Mouse (Mus musculus) ES-Bruce4 (cell line): Measurements from ENCODE around the gene Dapk2. TPM values are rescaled to one million over a fixed set of nuclear protein-coding genes. Genes with fewer than 3 reads are reported as not detected.

Source experiments
- H3K27ac ChIP-seq: 2 replicates; pipeline ENCODE4 v1.5.1; 2012; ENCODE audit warnings: low read length, inconsistent platforms; ENCODE audit not compliant: insufficient read depth
- H3K27me3 ChIP-seq: 2 replicates; pipeline ENCODE4 v1.6.1; 2012; ENCODE audit warnings: mild to moderate bottlenecking, low read length, inconsistent platforms; ENCODE audit not compliant: control insufficient read depth, poor library complexity, insufficient read depth, severe bottlenecking
- H3K36me3 ChIP-seq: 2 replicates; pipeline ENCODE4 v1.6.1; 2012; ENCODE audit warnings: inconsistent platforms, mild to moderate bottlenecking, low read length, moderate library complexity; ENCODE audit not compliant: control insufficient read depth, poor library complexity, insufficient read depth, severe bottlenecking
- H3K4me1 ChIP-seq: one replicate; pipeline ENCODE4 v1.8.1; 2011; ENCODE audit warnings: low read length; ENCODE audit not compliant: control insufficient read depth, insufficient read depth
- H3K4me3 ChIP-seq: 2 replicates; pipeline ENCODE4 v1.5.1; 2011; ENCODE audit warnings: low read depth, mild to moderate bottlenecking, low read length
- H3K9ac ChIP-seq: 2 replicates; pipeline ENCODE4 v1.6.1; 2012; ENCODE audit warnings: low read depth, mild to moderate bottlenecking, inconsistent platforms; ENCODE audit not compliant: poor library complexity, severe bottlenecking
- H3K9me3 ChIP-seq: replicated peaks from 2 replicates; pipeline ENCODE4 v1.6.1; 2012; ENCODE audit warnings: mild to moderate bottlenecking, low read length, inconsistent platforms; ENCODE audit not compliant: control insufficient read depth, poor library complexity, insufficient read depth, severe bottlenecking
- CTCF ChIP-seq: IDR thresholded peaks from one replicate; pipeline ENCODE4 v1.8.1; 2011; ENCODE audit warnings: low read depth, low read length
- EP300 ChIP-seq: IDR thresholded peaks from 2 replicates; pipeline ENCODE4 v1.6.1; 2011; ENCODE audit warnings: low read depth, low read length; ENCODE audit not compliant: insufficient read depth
- POLR2A ChIP-seq: IDR thresholded peaks from one replicate; pipeline ENCODE4 v1.8.1; 2011; ENCODE audit warnings: low read length; ENCODE audit not compliant: insufficient read depth
- polyA plus RNA-seq: library from polyadenylated mRNA; stranded (reverse); fragments of >200 nt; gene quantifications from 2 replicates; pipeline ENCODE4 v1.2.4, GENCODE M21; 2011; ENCODE audit warnings: low read depth; ENCODE audit not compliant: missing spikeins, insufficient read depth, insufficient read length

The Dapk2 gene
- polyA plus RNA-seq, 1 experiment, result 0.45 TPM

GRCm38 (mm10) chr9:66152011-66152410 is 6.0 kb upstream of the Dapk2 start:
- Histone ChIP-seq H3K4me3 (no peak overlapping the region), H3K27ac (no peak overlapping the region), H3K27me3 (no peaks in the 10 kb centered on the region), H3K4me1 (no peaks in the 10 kb centered on the region), H3K36me3 (no peaks in the 10 kb centered on the region), H3K9ac (no peak overlapping the region), H3K9me3 (no peaks in the 10 kb centered on the region)
- TF ChIP-seq POLR2A, result no peak
- no peak for TF ChIP-seq EP300
- TF ChIP-seq CTCF, result no peak

GRCm38 (mm10) chr9:66153594-66153993 is 4.4 kb upstream of the Dapk2 start:
- TF ChIP-seq POLR2A, result no peak
- H3K36me3 ChIP-seq, result no peaks in the 10 kb centered on the region

GRCm38 (mm10) chr9:66154013-66154412 is 4.0 kb upstream of the Dapk2 start:
- Histone ChIP-seq H3K36me3 (no peaks in the 10 kb centered on the region), H3K9me3 (no peaks in the 10 kb centered on the region), H3K4me1 (no peaks in the 10 kb centered on the region), H3K27ac (no peak overlapping the region), H3K9ac (no peak overlapping the region), H3K4me3 (no peak overlapping the region), H3K27me3 (no peaks in the 10 kb centered on the region; the same call in 1 of the 2 replicates)
- TF ChIP-seq CTCF, result no peak
- TF ChIP-seq EP300, result no peak
- no peak for TF ChIP-seq POLR2A

More at GRCm38 (mm10) chr9:66153594-66153993, 4.4 kb upstream of the Dapk2 start:
- Histone ChIP-seq H3K9me3 (no peaks in the 10 kb centered on the region), H3K27ac (no peak overlapping the region), H3K27me3 (no peaks in the 10 kb centered on the region; the same call in 1 of the 2 replicates), H3K4me1 (no peaks in the 10 kb centered on the region), H3K4me3 (no peak overlapping the region), H3K9ac (no peak overlapping the region)

GRCm38 (mm10) chr9:66155534-66155933 is 2.5 kb upstream of the Dapk2 start:
- Histone ChIP-seq H3K27me3 (no peaks in the 10 kb centered on the region; the same call in none of the 2 replicates), H3K36me3 (no peaks in the 10 kb centered on the region)

GRCm38 (mm10) chr9:66158885-66159430 is 935 bp downstream of the Dapk2 start:
- Histone ChIP-seq H3K36me3 (no peaks in the 10 kb centered on the region), H3K4me1 (no peaks in the 10 kb centered on the region), H3K27ac (no peak overlapping the region), H3K27me3 (no peaks in the 10 kb centered on the region; the same call in none of the 2 replicates), H3K9me3 (peaks cover 2% of the 10 kb centered on the region; the same call in 1 of the 2 replicates), H3K9ac (no peak overlapping the region), H3K4me3 (no peak overlapping the region)
- no peak for TF ChIP-seq POLR2A

More at GRCm38 (mm10) chr9:66155534-66155933, 2.5 kb upstream of the Dapk2 start:
- Histone ChIP-seq H3K9ac (no peak overlapping the region), H3K4me1 (no peaks in the 10 kb centered on the region), H3K4me3 (no peak overlapping the region), H3K9me3 (peaks cover 2% of the 10 kb centered on the region; the same call in 1 of the 2 replicates), H3K27ac (no peak overlapping the region)
- no peak for TF ChIP-seq POLR2A
- no peak for TF ChIP-seq CTCF
- TF ChIP-seq EP300, result no peak

GRCm38 (mm10) chr9:66160155-66160554 is 2.1 kb downstream of the Dapk2 start:
- Histone ChIP-seq H3K27ac (no peak overlapping the region), H3K9ac (no peak overlapping the region), H3K4me1 (no peaks in the 10 kb centered on the region), H3K4me3 (no peak overlapping the region), H3K36me3 (no peaks in the 10 kb centered on the region), H3K27me3 (no peaks in the 10 kb centered on the region; the same call in none of the 2 replicates), H3K9me3 (peaks cover 2% of the 10 kb centered on the region; the same call in 1 of the 2 replicates)
- TF ChIP-seq POLR2A, result no peak
- peak; percentile 16 for TF ChIP-seq CTCF
